Mouse (Mus musculus): ENCODE data around the gene Tm9sf4.

Tm9sf4 gene

DNA sequence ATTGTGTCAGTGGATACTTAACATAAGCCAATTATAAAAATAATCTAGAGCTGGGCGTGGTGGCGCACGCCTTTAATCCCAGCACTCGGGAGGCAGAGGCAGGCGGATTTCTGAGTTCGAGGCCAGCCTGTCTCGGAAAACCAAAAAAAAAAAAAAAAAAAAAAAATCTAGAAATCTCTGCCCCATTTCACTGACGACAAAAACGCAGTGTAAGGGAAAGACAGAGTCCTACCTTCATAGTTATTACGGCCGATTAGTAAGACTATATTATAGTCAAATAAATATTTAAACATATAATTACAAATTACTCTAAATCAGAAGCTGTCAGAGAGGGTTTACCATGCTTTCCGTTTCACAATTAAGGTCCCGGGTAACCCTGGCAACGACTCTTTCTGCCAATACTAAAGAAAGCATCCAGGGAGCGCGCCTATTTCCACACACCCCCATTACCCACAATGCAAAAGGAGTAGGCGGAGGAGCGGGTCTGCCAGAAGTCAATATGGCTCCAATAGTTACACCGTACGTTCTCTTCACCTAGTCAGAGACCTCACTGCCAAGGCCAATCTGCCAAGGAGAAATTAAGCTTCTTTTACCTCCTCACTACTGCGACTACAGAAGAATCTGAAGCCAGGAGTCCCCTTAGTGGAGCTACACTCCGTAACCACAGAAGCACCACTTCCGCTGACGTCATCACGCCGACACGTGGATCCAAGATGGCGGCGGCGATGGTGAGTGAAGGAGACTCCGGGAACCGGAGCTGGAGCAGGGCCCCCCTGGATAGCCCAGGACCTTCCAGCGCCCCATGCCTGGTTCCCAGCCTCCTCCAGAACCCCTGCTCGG is at the start of gene Tm9sf4:
Tm9sf4 (plus strand) TSS at position 460 of the 840 bp plus-strand sequence.
- peak; percentile 78 for DNase-seq (ENCODE audit: low spot score)

DNA sequence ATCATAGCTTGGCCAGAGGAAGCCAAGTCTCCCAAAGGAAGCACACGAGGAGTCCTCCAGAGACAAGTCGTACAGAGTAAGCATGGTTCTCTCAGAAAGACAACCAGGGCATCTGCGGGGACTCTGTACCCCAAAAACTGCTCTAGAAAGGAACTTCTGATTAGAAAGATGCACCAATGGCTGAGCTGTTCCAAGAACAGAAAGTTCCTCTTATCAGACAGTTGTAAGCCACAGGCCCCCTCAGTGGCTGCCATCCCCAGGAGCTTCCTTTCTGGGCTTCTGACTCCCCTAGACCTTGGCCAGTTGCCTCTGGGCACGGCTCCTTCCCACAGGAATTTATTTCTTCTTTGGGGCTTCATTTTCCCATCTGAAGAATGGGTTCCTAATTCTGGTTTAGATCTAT is 45.4 kb upstream of the Tm9sf4 start:
- DNase-seq (ENCODE audit: low spot score) = no peak

DNA sequence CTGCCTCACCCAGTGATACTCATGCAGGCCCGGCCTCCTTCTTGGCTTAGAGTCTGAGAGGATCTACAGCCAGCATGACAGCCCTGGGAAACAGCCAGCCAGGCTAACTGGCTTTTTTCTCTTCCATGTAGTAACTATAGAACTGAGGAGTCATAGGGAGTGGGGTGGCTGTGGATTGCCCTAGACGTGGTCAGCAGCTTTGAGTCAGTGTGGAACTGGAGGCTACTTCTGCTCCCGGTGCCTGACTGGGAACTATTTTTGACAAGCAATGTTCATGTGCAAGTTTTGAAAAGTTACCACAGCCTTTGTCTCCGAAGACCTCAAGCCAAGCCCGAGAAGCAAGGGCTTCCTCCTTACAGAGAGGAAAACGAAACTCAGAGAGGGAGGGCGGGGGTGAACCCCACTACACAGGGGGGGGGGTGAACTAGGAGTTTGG is 44.0 kb upstream of the Tm9sf4 start:
- DNase-seq (ENCODE audit: low spot score) = no peak

DNA sequence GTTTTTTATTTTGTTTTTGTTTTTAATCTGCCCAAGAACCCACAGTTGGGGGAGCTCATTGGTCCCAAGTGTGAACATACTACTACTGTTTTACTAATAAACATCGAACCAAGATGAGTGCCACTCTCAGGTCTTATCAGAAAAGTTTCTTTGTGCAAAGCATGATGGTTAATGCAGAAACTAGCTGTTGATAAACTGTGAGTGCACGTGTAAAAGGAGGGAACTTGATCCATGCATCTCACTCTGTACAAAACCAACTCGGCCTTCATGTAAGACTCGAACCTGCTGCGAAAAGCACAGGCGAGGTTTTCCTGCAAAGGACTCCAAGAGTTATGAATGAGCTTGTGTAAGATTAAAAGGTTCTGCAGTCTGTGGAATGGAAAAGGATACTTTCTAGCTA is 41.6 kb upstream of the Tm9sf4 start:
- no peak for DNase-seq (ENCODE audit: low spot score)

DNA sequence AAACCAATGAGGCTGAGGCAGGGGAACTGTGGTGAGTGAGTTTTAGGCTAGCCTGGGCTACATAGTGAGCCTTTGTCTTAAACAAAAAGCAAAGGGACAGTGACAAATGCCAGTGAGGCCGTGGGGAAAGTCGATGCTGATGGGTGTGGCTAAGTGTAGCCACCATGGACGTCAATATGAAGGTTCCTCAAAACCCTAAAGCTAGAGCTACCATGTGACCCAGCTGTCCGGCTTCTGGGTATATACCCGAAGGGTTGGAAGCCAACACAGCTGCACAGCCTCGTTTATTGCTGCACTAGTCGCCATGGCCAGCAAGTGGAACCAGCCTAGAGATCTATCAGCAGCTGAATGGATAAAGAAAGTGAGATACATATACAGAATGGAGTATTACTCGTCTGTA is 41.0 kb upstream of the Tm9sf4 start:
- no peak for DNase-seq (ENCODE audit: low spot score)

DNA sequence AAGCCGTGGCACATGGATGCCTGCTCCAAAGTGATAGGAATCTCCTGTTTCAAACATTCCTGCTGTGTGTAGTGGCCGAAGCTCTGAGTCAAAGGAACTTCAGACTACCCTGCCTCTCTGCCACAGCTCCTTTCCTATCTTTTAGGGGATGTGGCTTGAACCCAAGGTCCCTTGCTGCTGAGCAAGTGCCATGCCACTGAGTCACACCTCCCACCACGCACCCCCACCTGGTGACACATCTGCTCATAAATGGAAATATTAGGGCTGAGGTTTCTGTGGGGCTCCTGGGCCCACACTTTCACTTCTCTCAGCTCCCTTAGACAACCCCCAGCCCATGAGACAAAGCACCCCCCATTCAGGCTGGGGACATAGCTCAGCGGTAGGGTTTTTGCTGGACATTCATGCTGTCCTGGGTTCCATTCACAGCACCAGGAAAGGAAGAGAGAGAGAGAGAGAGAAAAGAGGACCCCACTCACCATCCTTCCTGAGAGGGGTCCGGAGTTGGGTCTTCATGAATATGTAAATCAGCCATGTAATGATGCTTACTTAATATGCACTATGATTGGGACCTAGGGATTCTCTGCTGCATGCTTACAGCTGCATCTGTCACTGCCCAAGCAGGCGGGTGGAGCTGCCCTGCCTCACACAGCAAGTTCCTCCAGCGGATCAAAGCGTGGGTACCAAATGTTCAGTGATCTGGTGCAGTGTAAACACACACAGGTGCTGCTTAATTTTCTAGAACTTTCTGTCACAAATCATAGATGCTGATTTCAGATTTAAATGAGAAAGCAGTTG is 39.1 kb upstream of the Tm9sf4 start:
- no peak for DNase-seq (ENCODE audit: low spot score)

DNA sequence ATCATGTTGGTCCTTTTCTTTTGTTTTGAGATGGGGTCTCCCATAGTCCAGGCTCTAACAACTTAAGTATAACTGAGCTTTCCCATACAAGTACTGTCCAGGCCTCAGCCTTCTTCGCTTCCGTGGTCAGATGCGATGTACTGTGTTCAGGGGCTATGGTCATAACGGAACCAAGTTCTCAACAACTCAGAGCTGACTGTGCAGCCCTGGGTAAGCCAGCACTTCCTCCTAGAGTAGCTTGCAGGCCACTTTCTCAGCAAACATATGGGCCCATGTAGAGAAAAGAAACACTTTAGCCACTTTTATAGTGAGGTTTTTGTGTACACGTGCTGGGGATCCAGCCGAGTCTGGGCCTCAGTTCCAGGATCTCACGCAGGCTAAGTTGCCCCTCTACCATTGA is 38.4 kb upstream of the Tm9sf4 start:
- DNase-seq (ENCODE audit: low spot score) = no peak

DNA sequence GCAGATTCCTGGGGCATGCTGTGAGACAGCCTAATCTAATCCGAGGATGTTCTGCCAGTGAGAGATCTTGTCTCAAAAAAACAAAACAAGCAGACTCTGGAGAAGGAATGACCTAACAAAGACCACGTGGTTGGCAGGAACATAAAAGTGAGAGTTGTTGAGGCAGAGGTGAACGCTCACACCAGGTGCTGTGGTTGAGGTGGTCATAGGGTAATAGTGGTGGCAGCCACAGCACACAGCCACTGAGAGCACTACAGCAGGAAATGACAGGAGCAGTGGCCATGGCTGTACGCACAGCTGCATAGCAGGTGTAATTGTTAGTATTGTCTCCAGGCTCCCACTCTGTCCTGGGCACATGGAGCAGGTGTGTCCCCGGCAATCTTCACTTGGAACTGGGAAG is 35.2 kb upstream of the Tm9sf4 start:
- DNase-seq (ENCODE audit: low spot score) = no peak

DNA sequence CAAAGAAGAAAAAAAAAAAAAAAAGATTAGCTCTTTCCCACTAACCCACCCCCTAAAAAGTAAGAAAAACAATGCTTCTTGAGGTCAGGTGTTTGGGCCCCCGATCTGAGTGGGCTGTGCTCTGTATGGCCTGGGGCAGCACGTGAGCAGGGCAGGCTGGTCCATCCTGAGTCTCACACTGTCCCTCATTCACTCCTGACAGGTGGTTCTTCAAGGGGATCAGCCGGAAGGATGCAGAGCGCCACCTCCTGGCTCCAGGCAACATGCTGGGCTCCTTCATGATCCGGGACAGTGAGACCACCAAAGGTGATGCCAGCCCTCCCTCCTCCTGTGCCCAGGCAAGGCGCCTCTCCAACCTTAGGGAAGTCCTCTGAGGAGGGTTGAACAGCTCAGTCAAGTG is 30.1 kb upstream of the Tm9sf4 start:
- DNase-seq (ENCODE audit: low spot score) = no peak

DNA sequence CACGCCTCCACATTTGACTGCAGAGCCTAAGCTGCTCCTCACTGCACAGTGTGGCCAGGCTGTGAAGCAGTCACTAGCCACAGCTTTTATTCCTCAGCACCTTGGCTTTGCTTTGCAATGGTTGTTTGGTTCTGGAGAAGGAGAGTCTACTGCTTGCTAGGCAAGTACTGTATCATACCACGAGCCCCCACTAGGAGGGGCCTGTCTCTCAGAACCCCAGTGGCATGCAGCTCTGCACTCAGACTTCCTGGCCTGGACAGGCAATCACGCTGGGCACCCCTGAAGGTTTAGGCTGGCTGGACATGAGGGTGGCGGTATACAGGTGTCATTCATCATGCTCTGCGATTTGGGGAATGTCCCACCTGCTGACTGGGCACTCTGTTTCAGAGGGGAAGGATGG is 26.9 kb upstream of the Tm9sf4 start:
- DNase-seq (ENCODE audit: low spot score) = no peak

DNA sequence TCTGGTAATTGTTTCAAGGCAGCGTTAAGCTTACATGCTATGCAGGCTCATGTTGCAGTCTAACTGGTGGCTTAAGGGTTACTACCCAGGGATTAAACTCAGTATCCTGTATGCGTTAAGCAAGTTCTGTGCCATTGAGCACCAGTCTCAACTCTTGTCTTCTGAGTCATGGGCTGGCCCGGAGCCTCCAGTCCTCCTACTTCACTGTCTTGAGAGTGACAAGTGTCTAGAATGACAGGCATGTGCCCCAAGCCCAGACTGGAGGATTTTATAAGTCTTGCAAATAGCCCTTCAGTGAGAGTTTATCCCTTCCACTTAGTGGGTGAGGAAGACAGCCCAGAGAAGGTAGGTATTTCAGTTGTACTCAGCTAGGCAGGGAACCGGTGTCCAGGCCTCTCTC is 24.9 kb upstream of the Tm9sf4 start:
- DNase-seq (ENCODE audit: low spot score) = no peak

DNA sequence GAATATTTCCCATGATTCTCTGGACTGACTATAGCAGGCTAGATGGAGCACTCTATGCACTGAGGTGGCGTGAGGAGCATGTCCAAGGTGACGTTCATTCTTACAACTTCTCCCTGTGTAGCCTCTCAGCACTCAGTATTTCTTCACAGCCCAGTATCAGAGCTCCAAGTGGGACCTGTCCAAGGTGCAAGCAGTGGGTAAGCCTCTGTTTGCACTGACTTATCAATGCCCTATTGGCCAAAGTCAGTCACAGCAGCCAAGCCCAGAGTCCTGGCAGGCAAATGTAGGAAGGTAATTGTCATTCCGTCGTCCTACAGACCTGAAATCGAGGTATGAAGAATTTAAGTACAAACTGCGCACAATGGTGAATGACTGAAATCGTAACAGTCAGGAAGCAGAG is 21.9 kb upstream of the Tm9sf4 start:
- no peak for DNase-seq (ENCODE audit: low spot score)

DNA sequence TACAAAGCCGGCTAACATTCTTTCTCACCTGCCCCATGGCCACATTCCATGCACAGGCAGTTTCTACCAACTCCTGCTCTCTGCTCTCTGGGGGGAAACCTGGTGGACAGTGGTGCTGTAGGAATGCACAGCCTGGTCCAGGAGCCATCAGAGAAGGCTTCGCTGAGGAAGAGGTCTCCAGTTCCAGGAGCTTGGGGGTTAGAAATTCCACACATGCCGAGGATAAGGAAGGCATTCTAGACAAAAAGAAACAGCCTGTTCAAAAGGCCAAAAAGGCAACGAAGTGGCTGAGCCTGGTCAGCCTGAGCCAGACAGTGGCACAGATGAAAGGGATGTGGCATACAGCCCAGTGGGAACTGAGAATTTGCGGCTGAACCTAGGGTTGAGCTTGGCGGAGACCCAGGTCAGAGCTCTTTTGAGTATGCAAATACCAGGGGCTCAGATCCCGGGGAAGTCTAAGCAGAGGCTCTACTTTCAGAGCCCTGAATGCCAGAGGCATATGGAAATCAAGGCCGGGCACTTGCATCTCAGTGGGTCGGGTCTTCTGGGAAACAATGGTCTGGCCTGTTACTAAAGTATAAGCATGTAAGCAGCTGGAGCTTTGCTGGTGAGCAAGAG is 21.0 kb upstream of the Tm9sf4 start:
- no peak for DNase-seq (ENCODE audit: low spot score)

DNA sequence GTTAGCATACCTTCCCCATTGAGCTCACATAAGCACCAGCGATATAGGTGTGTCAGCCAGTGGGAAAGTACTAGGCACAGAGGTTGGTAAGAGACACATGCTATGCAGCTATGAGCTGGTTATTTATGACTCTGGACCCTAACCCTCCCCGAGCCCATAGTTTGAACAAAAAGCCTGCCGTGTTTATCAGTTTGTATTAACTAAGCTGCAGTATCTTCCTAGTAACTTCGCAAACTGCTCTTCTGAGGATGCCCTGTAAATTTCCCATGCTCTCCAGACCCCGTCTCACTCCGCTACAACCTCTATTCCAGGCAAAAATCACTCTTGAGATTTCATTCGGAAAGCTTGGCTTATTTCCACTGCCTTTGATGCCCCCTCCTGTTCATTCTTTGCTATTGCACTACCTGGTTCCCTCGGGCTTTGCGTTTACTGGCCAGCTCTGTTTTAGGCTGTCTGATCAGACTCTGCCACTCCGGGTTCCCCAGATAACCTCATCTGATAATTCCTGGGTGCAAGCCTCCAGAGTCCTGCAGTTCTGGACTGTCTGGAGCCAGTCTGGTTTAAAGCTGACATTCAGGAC is 18.4 kb upstream of the Tm9sf4 start:
- DNase-seq (ENCODE audit: low spot score) = no peak

DNA sequence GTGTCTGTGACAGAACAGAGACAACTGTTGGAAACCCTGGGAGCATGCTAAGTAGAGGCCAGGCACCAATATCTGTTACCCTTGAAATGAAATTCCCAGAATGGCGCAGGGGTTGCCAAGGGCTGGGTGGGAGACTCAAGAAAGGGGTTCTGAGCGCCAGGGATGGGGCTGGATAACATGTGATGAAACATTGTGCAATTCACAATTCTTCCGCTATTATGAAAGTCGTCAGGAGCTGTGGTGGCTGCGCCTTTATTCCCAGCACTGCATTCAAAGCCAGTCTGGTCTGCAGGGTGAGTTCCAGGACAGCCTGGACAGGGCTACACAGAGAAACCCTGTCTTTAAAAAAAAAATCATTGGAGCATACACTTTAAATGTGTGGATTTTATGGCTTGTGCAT is 15.8 kb upstream of the Tm9sf4 start:
- no peak for DNase-seq (ENCODE audit: low spot score)

DNA sequence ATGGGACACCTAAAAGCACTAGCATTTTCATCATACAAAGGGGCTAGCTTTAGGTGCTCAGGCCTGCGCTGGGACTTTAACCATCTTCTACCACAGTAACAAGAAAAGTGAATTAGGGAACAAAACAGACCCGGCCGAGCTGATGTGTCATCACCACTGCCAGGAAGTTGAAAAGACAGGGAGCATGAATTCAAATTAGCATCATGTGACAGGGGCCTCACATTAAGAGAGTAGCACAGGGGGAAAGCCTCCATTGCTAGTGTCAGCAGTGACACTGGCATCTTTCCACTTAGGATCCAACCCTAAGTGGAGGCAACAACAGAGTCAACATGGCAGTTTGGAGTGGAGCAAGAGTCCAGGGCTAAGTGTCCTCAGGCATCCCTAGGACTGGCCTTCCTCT is 13.9 kb upstream of the Tm9sf4 start:
- DNase-seq (ENCODE audit: low spot score) = no peak

DNA sequence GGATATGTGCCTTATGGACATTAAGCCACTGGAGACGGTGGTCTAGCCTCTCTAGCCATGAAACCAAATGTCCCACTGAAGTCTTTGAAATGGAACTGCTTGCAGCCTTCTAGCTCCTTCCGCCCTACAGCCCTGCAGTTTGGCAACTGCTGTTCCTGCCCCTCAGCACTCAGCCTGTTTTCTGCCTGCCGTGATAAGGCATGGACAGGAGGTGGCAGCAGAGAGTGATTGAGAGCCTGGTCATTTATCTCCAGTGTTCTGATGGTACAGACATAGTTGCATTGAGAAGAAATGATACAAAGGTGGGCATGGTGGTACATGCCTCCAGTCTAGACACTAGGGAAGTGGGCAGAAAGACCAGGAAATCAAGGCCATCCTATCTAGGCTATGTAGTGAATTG is 13.4 kb upstream of the Tm9sf4 start:
- peak; percentile 29 for DNase-seq (ENCODE audit: low spot score)

DNA sequence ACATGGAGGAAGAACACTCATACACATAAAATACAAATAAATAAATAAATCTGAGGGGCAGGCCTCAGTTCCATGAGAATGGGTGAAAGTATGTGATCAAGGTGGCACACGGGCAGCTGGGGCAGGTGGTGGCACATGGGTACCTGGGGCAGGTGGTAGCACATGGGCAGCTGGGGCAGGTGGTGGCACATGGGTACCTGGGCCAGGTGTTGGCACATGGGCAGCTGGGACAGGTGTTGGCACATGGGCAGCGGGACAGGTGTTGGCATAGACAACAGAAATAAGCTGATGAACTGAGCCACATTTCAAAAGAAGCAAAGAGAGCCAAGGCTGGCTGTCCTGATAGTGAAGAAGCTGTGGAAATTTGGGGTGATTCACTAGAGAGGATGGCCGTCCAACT is 11.4 kb upstream of the Tm9sf4 start:
- no peak for DNase-seq (ENCODE audit: low spot score)

DNA sequence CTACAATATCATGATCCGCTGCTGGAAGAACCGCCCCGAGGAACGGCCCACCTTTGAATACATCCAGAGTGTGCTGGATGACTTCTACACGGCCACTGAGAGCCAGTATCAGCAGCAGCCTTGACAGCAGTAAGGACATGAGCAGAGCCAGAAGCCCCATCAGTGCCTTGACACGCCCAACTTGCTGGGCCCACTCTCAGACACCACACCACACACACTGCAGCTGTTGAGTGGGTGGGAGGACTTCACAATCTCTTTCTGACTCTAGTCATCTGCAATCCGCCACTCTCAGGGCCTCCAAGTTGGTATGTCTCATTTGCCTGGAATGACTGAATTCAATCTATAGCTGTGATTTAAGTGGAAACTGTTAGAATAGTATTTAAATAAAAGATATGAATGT is 10.1 kb upstream of the Tm9sf4 start:
- no peak for DNase-seq (ENCODE audit: low spot score)

DNA sequence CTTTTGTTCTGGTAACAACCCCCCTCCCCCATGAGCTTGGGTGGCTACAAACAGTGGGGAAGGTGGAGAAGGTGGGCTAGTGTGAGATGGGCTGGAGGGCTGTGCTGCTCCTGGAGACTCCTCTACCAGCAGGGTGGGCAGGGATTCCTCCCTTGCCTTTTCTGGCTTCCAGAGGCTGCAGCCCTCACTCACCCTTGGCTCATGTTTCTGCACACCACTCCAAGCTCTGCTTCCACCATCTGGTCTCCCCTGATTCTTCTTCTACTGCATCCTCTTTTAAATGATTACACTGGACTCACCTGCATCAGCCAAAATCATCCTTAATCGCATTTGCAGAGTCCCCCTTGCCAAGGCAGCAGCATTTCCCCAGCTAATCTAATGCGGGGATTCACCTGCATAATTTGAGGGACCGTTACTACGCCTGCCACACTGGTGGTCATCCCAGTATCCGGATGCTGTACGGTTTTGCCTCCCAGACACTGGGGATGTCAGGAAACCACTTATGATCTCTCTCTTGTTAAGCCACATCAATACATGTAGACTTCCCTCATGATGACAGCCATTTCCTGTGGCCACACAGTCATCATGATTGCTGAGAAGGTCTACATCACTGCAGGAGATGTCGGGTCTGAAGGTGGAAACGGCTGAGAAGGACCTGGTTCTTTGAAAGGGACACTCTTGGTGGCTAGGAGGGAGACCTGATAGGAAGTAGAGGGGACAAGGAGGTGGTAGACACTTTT is 9.0 kb upstream of the Tm9sf4 start:
- no peak for DNase-seq (ENCODE audit: low spot score)

DNA sequence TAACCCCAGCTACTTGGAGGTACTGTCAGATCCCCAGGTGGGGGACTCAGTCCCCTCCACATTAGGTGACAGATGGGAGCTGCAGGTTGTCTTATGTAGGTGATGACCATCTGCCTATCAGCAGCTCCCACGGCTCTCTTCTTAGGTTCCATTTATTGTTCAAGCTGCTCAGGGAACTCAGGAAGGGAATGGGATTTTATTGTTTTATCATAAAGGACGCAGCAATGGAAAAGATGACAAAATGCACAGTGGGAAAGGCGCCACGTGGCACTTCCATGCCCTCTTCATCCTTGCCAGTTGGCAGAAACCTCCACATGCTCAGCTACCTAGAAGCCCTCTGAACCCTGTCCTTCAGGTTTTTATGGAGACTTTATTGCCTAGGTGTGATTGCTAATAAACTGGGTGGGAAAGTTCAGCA is 8.1 kb upstream of the Tm9sf4 start:
- DNase-seq (ENCODE audit: low spot score) = no peak

DNA sequence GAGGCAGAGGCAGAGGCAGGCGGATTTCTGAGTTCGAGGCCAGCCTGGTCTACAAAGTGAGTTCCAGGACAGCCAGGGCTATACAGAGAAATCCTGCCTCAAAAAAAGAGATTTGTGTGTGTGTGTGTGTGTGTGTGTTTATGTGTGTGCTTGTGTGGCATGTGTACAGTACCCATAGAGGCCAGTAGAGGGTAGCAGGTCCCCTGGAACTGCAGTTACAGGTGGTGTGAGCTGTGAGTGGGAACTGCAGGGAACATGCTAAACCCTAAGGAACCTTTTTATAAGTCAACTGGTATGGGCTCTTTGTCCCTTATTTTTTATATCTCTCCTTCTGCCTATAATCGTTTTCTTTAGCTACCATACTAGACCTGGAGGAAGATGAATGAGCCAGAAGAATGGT is 3.8 kb upstream of the Tm9sf4 start:
- no peak for DNase-seq (ENCODE audit: low spot score)
